Mouse (Mus musculus) monocyte, adult 5-6 weeks (primary cell): Measurements from ENCODE around the gene Tex33. TPM values are rescaled to one million over a fixed set of nuclear protein-coding genes. Genes with fewer than 3 reads are reported as not detected.
A peak's percentile ranks its signal among the peaks of the same experiment; 100 is the strongest.

Experiments
- ATAC-seq: fragments of 153-309, 156-312 bp; replicated peaks from 2 replicates; pipeline ENCODE4 v1.8.0; 2017; ENCODE audit warnings: mild to moderate bottlenecking; ENCODE audit not compliant: low TSS enrichment, insufficient number of reproducible peaks, severe bottlenecking, poor library complexity, low FRiP score
- total RNA-seq: library from RNA; stranded (forward); fragments of 200-1000, 200-491, 200-594 nt; gene quantifications from 3 replicates; pipeline ENCODE4 v1.2.3, GENCODE M21; 2017

The Tex33 gene
- total RNA-seq, 1 experiment from 2014 or later = not detected

DNA sequence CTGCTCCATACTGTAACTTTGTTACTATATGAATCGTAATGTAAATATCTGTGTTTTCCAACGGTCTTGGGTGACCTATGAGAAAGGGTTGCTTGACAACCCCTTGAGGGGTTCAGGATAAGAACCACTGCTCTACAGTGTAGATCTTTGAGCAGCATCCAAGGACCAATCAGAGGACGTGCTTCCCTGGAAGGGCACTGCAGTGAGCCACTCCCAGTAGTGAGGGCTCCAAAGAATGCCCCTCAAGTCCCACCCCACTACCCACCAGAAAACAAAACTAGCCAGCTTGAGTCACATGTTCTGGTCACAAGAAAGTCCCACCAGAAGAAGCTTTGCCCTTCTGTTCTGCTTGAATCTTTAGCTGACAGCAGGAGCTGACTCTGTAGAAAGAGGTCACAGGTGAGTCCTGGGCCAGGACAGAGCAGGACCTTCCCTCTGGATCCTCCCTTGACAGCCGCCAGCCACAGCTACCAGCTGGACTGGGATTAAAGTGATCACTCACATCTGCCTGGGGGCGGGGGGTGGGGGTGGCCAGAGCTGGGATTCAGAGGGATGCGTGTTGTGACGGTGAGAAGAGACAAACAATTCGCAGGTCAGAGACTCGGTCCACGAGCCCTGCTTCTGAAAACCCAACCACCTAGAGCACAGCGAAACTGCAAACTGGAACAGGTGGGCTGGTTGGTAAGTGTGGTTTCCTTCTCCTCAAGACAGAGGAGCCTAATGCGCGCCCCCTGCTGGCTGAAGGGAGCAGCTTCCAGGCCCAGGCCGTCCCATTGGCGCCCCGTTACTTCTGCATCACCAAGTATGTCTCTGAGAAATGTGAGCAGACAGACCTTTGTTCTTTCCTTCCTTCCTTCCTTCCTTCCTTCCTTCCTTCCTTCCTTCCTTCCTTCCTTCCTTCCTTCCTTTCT lies 26.6 kb upstream of the Tex33 start:
- ATAC-seq = peak; percentile 89

DNA sequence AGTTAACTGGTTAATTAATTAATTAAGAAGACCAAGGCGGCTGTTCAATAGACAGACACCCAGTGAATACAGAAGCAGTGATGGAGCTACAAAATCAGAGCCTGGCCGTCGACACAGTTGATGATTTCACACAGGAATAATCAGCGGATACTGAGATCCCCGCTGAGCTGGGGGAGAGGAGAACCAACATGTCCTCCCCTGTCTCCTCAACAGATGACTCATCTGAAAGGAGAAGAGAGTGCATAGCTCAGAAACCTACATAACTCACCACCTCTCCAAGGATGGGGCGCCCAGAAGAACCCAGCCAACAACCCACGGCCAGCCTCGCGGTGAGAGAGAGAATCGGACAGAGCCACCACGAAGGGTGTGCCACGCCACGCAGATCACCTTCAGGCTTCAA lies 24.7 kb upstream of the Tex33 start:
- ATAC-seq = no peak

DNA sequence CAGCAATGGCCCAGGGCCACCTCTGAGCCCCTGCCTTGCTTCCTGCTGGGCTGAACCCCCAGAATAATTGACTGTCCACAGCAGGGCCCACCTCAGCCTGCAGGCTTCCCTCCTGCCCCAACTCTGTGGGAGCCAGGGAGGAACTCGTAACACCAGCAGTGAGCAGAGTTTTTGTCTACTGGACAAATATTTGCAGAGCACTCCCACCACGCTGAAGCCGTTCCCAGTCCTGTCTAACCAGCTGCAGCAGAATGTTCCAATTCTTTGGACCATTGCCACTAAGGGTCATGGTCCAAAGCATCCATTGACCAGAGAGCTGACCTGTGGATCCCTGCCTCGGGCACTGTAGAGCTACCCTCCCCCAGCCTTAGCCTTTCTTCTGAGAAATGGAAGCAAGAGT lies 21.2 kb upstream of the Tex33 start:
- no peak for ATAC-seq

DNA sequence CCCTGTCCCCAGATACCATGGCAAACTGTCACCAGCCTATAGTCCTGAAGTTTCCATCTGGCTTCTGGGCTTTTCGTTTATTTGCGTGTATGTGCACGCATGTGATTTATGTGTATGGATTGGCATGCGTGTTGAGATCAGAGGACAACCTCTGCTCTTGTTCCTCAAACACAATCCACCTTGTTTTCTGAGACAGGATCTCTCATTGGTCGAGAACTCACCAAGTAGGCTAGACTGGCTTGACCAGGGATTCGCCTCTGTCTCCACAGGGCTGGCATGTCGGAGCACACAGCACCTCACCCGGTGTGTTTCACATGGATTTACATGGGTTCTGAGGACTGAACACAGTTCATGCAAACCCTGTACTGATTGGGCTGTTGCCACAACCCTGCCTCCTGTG lies 18.4 kb upstream of the Tex33 start:
- ATAC-seq = no peak

DNA sequence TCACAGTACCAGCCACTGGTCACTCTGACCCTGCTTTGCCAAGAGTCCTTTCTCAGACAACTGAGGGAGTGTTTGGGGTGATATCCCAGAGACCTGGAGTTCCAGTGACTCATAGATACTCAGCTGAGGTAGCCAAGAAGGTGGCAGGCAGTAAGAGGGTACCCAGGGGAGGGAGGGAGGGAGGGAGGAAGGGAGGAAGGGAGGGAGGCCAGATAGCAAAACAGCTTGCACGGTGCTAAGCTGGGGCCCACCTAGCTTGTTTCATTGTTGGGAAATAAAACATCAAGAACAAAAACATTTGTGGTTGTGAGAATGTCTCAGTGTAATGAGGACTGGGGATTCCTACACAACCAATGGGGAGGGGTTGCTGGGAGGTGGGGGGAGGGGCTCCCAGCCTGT lies 18.0 kb upstream of the Tex33 start:
- ATAC-seq = no peak

DNA sequence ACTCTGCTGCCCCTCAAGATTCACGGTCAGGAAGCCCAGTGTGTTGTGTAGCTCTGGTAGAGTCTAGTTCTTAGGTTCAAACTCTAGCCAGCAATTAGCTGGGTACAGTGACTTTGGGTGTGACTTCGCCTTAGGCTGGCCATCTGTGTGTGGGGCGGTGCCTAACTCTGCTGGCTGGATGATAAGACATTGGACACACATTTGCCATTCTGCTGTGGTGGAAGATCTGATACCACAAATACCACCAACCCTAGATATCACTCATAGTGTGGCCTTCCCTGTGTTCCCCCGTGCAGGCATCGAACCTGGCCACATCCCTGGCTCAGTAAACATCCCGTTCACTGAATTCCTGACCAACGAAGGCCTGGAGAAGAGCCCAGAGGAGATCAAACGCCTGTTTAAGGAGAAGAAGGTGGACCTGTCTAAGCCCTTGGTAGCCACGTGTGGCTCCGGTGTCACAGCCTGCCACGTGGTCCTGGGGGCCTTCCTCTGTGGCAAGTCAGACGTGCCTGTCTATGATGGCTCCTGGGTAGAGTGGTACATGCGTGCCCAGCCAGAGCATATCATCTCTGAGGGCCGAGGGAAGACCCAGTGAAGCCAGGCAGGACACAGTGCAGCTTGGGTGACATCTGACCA lies 17.5 kb upstream of the Tex33 start:
- no peak for ATAC-seq

DNA sequence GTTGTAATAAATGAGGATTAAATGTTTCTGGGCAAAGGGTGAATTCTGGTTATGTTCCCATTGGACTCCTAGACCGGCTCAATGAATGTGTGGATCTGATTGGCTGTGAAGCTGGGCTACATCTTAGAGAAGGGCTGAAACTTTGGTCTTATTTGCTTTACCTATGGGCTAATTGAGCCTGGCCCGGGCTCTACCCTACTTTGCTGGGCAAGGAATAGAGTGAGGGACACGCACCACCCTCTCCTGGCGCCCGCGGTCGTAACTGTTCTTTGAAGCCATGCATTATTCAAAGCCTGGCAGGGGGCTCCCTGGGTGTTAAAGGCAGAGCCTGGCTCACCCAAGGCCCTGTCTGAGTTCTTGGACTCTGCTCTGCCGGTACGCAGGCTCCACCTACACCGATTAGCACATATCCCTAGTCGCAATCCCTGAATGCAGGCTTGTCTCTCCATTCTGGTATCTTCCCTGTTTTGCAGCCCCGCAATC lies 13.9 kb upstream of the Tex33 start:
- no peak for ATAC-seq

DNA sequence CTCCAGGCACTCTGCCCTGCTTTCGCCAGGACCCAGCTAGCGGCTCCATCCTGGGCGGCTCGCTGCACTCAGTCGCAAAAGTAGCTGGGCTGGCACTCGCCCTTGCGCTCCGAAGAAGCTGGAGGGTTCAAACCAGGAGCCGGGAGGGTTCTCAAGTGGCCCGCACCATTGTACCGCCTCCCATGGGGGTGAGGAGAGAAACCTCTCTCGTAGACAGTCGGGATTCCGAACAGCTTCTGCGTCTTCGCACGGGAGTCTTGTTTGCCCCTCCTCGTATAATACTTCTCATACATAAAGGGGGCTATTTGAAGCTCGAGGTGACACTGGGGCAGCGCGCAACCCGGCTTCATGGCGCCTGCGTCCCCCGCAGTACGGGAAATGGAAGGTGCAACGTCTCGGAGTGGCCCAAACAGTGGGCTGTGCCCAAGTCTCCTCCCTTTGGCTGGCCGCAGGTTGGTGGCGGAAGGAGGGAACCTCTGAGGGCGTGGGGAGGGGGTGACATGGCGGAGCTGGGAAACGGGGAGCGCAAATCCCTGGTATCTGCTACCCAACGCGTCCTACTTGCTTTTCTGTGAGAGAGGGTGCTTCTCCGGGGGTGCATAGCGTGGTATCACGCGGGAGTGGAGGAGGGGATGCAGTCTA lies 10.7 kb upstream of the Tex33 start, which contains the start of gene Mpst:
Mpst (plus strand) TSS at position 124 of the 642 bp plus-strand sequence.
- peak; percentile 93 for ATAC-seq

DNA sequence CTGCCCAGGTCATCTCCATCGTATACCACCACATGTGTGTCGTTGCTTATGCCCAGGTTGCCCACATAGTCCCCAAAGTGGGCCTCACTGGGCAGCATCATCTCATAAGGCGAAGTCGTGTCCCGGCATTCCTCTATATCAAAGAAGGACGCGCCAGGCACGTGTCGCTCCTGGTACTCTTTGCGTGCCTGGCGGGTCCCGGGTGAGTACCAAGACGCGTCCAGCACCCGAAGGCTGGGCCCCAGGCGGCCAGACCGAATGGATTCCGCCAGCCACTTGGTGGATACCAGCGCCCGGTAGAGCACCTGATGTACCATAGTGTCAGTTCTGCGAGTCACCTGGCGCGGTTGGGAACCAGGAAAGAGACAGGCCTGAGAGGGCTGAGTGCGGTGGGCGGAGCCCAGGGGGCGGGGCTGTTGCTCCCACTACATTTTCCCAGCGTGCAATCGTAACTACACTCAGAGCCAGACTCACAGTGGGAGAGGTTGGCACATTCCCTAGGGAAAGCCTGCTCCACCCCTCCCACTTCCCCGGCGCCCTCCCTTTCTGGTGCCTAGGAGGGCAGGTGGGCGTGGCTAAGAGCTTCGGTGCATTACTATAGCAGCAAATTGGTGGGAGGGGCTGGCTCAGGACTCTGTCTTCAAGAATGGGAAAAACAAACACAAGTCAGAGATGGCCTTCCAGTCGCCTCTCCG lies 10.0 kb upstream of the Tex33 start, which contains the start of gene Tst:
Tst (minus strand) TSS at position 391 of the 695 bp plus-strand sequence.
- ATAC-seq = 0 out of 2 replicates have a peak, but pooled peaks have one; percentile 14

DNA sequence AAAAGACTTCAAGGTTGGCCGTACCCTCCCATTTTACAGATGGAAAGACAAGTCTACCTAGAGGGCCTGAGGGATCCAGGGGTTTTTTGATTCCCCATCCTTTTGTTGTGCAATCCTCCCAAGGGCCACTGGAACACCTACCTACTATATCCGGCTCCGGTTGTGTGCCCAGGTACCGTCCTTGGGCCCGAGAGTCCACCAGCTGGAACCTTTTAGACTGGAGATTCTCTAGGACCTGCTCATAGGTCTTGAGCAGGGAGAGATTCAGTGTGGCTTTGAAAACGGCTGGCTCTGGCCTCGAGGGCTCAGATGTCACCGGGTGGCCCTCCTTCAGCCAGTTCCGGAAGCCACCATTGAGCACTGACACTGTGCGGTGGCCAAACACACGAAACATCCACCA lies 9.4 kb upstream of the Tex33 start:
- ATAC-seq = no peak

DNA sequence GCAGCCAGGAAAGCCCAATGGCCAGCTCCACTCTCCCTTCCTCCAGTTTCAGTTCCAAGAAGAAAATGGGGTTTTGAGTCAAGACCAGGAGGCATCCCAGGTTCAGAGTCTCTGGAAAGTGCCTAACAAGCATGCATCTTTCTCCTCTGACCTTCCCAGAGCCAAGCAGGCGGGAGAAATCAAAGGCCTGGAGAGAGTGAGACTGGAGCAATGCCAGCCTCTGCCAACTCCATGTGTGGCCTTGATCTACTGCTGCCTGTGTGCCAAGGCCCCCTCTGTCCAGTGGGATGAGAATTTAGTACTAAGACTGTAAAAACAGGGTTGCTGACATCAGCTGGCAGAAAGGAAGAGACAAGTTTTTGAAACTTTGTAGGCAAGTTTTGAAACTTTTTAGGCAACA lies 8.2 kb upstream of the Tex33 start:
- ATAC-seq = no peak

DNA sequence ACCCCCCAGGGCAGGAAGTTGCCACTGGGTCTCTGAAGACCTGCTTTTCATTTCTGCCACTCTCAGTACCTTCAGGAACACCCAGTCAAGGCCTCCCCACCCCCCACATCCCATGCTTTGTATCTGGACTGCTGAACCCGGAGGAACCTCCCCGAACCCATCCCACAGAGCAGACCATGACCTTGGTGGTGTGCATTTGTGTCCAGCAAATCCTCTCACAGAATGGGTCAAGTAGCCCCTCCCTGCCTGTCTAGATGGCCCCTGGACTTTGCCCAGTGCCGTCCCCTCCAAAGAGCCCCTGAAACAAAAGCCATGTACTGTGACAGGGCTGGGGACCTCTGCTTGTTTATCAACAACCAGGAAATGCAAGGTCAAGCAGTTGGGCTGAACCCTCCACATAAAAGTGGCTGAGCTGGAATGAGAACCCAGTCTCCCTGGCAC lies 7.6 kb upstream of the Tex33 start:
- no peak for ATAC-seq

DNA sequence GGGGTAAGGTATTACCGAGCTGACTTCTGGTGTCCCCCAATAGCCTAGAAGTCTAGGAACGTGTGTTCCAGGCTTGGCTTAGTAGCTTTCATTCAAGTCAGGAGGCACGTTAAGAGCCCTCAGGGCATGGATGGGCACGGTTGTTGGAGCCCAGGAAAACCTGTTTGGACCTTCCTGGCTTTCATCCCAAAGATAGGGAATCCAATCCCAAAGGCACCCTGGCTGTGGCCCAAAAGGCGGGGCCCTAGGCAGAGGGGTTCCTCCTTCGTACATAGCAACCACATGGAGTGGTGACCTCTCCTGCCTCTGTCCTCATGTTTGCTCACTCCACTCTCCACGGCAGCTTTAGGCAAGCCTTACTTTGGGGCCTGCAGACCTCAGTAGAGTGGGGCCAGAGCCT lies 6.7 kb upstream of the Tex33 start:
- ATAC-seq = no peak

DNA sequence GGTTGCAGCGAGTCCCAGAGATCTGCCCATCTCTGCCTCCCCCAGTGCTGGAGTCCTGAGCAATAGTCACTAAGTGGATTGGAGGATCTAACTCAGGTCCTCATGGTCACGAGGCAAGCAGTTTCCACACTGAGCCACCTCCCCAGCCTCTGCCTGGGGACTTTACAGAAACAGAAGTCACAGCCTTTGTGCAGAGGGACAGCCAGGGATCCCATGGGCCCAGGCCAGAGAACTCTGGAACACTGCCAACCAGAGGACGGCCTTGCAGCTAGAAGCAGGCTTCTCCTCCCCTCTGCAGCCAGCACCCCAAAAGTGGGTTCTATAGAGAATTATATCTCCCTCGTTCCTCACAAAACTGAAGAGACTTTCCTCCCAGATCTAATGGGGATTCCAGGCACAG lies 6.2 kb upstream of the Tex33 start:
- ATAC-seq = no peak

DNA sequence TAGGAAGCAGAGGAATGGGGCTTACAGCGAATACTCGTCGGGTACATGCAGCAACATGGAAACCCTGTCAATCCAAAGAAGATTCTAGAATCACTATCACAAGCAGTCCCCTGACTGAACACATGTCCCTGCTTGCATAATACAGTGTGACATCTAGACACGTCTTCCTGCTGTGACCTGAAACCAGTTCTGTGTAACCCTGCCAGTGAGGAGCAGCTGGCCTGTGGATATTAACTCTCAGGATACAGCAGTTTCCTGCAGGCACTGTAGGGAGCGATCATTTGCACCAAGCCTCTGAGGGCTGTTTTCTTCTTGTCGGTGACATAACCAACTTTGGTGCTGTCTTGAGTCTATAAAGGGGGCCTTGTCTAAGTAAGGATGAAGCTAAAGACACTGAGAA lies 5.6 kb upstream of the Tex33 start:
- no peak for ATAC-seq

DNA sequence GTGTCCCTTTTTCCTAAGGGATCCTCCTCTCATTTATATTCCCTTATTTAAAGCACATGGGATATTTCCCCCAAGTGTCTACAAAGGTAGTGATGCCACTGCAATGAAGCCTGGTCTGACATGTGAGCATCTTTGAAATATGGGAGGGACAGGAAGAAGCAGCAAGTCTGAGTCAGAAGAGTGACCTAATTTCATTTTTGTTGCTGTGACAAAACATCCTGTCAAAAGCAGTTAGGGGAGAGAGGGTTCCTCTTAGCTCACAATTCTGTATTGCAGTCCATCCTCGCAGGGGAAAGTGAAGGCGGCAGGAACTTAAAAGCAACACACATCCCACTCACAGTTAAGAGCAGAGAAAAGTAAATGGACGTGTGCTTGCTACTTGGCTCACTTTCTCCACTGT lies 4.9 kb downstream of the Tex33 start:
- ATAC-seq = no peak

DNA sequence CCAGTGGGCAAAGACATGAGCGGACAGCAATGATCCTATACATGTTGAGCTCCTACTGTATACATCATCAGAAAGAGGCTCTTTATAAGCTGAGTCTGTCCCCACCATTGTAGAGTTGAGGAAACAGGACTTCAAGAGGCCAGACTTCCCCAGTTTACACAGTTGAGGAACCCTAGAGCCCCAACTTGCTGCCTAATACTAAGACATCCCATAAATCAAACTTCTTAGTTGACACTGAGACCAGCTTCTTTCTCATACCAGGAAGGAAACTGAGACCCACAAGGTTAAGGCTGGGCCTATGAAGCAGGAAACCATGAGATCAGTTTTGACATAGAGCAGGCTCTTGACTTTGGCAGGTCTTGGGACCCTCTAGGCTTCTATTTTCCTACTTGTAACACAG lies 10.1 kb downstream of the Tex33 start:
- ATAC-seq = no peak

DNA sequence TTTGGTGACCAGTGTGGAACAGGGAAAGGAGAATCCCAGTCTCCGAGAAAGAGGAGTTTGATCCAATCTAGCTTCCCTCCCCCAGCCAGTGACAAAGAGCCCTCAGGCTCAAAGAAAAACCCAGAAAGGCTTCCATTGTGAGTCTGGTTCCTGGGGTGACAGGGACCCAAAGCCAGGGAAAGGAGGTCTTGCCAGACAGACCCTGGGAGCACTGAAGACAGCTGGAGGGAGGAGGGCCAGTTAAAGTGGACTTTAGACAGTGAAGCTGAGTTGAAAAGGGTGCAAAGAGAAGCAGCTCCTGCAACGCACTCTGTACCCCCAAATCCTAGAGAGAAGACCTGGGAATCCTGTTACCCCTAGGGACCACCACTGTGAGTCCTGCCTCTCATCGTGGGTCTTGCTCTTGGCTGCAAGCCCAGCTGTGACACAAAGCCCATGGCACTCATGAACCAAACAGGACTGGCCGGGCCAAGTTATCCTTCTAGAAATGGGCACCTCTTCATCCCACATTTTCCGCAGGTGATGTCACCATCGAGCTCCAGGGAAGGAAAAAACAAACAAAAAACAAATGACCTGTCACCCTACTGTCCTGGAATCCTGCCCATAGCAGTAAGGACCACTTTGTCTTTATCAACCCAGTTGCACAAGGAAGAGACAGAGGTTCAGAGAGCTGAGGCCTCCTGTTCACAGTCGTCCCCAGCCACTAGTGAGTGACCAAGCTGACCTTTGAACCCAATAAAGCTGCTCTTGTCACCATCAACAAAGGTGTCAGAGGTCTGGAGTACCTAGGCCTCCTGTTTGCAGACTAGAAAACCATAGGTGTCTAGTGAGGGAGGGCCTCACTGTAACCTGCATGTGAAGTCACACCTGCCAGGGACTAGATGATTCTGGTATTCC lies 11.2 kb downstream of the Tex33 start:
- no peak for ATAC-seq
